Mouse (Mus musculus): ENCODE measurements around the gene Pcsk5. TPM values are rescaled to one million over a fixed set of nuclear protein-coding genes. Genes with fewer than 3 reads are reported as not detected.

The Pcsk5 gene
- total and polyA plus RNA-seq, 3 experiments, result not detected

DNA sequence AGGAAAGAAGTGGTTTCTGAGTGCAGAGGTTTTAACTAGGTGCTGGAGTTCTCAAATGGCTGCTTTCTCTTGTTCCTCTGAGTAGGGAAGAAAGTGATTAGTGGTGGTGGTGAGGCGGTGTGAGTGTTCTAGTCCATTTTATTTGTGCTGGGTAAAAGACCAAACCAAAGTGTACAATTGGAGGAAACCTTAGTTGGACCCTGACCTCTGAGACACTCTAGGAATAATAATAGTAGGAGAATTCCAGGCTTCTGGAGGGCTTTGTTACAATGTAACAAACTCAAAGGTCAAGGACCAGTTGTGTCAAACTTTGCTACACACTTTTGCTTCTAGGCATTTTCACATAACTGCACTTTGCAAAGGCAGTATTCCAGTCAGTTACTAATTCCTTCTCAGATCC is 400.8 kb downstream of the Pcsk5 start:
- dilution Hi-C loops (cut with MboI; ENCODE audit: extremely low pct_ligation_motif_present, extremely low pct_unique_long_range_greater_than_20kb, low sequenced_read_pairs), result no loop called here

DNA sequence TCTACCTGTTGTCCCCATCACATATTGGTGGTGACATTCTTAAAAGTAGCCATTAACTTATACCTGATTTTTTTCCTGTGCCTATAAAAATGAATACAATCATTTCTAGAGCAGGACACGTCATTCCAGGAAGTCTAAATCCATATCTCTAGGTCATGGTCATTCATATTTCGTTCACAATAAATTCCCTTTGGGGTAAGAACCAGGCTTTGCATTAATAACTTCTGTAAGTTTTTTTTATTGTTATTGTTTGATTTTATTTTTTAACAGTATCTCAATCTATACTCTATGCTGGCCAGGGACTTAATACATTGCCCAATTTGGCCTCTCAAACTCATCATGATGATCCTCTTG is 408.9 kb downstream of the Pcsk5 start:
- no peak overlapping the region for H3K9ac ChIP-seq (ENCODE audit: insufficient read depth, low read depth)
- dilution Hi-C loops (cut with MboI; ENCODE audit: extremely low pct_ligation_motif_present, extremely low pct_unique_long_range_greater_than_20kb, low sequenced_read_pairs) (no loop called here), in situ Hi-C loops (cut with MboI; ENCODE audit: low pct_ligation_motif_present, low pct_unique_long_range_greater_than_20kb, low sequenced_read_pairs) (no loop called here)
- no peak overlapping the region for H3K4me3 ChIP-seq (replicated peaks in 1 of 3; ENCODE audit: low read depth in 2 of 3, low read length in 2 of 3, poor library complexity in 1 of 3)
- H3K79me2 ChIP-seq (replicated peaks; ENCODE audit: control insufficient read depth, extremely low read depth, insufficient read depth, poor library complexity, severe bottlenecking), result no peaks in the 10 kb centered on the region
- no peak overlapping the region for H3K27ac ChIP-seq (ENCODE audit: insufficient read depth, low read depth)
- H3K4me1 ChIP-seq (ENCODE audit: control insufficient read depth in 1 of 2, insufficient read depth in 2 of 2), result no peaks in the 10 kb centered on the region
- DNase-seq (ENCODE audit: extremely low read depth), result no peak
- no peaks in the 10 kb centered on the region for H3K9me3 ChIP-seq (replicated peaks; ENCODE audit: low read length)
- H3K4me2 ChIP-seq (ENCODE audit: insufficient read depth, low read depth, poor library complexity, severe bottlenecking), result no peak overlapping the region
- no peaks in the 10 kb centered on the region for H3K27me3 ChIP-seq (replicated peaks)
- TF ChIP-seq USF2 (conservative IDR thresholded peaks at IDR 0.05; ENCODE audit: low read depth, low read length), result no peak
- no peak for TF ChIP-seq ETS1 (conservative IDR thresholded peaks at IDR 0.05; ENCODE audit: low read depth, low read length)
- TF ChIP-seq MXI1 (IDR thresholded peaks at IDR 0.05; ENCODE audit: low read depth, low read length), result no peak
- TF ChIP-seq NRF1 (IDR thresholded peaks at IDR 0.05; ENCODE audit: low read depth, low read length), result no peak
- TF ChIP-seq RAD21 (IDR thresholded peaks at IDR 0.05; ENCODE audit: low read depth, low read length), result no peak
- no peaks in the 10 kb centered on the region for H3K36me3 ChIP-seq (replicated peaks in 1 of 2; ENCODE audit: control insufficient read depth in 1 of 2, insufficient read depth in 1 of 2, low read length in 1 of 2)

More for the DNA sequence above, 400.8 kb downstream of the Pcsk5 start:
- H3K4me1 ChIP-seq (ENCODE audit: control insufficient read depth in 1 of 2, insufficient read depth in 2 of 2), result no peaks in the 10 kb centered on the region
- H3K9me3 ChIP-seq (replicated peaks; ENCODE audit: low read length), result no peaks in the 10 kb centered on the region
- no peak overlapping the region for H3K9ac ChIP-seq (ENCODE audit: insufficient read depth, low read depth)
- no peak overlapping the region for H3K27ac ChIP-seq (ENCODE audit: insufficient read depth, low read depth)
- H3K27me3 ChIP-seq (replicated peaks), result no peaks in the 10 kb centered on the region
- no peaks in the 10 kb centered on the region for H3K36me3 ChIP-seq (replicated peaks in 1 of 2; ENCODE audit: control insufficient read depth in 1 of 2, insufficient read depth in 1 of 2, low read length in 1 of 2)
- H3K79me2 ChIP-seq (replicated peaks; ENCODE audit: control insufficient read depth, extremely low read depth, insufficient read depth, poor library complexity, severe bottlenecking), result no peaks in the 10 kb centered on the region
- DNase-seq (ENCODE audit: extremely low read depth), result no peak
- TF ChIP-seq CHD2 (IDR thresholded peaks at IDR 0.05; ENCODE audit: low read length), result no peak
- TF ChIP-seq RCOR1 (conservative IDR thresholded peaks at IDR 0.05; ENCODE audit: low read depth, low read length), result no peak
- TF ChIP-seq ZNF384 (IDR thresholded peaks at IDR 0.05; ENCODE audit: low read depth, low read length), result no peak
- TF ChIP-seq POLR2A (IDR thresholded peaks at IDR 0.05; ENCODE audit: low read depth, low read length), result no peak
- TF ChIP-seq CHD1 (IDR thresholded peaks at IDR 0.05; ENCODE audit: low read depth, low read length), result no peak
- no peak for TF ChIP-seq ETS1 (conservative IDR thresholded peaks at IDR 0.05; ENCODE audit: low read depth, low read length)
- TF ChIP-seq BHLHE40 (IDR thresholded peaks at IDR 0.05; ENCODE audit: low read depth, low read length), result no peak
- no peak for TF ChIP-seq HCFC1 (IDR thresholded peaks at IDR 0.05; ENCODE audit: low read depth, low read length)
- no peak for TF ChIP-seq MYC (IDR thresholded peaks at IDR 0.05; ENCODE audit: low read depth, low read length)
- TF ChIP-seq USF1 (IDR thresholded peaks at IDR 0.05; ENCODE audit: low read depth, low read length), result no peak
- TF ChIP-seq E2F4 (IDR thresholded peaks at IDR 0.05; ENCODE audit: insufficient replicate concordance, low read depth, low read length), result no peak
- no peak for TF ChIP-seq IRF4 (IDR thresholded peaks at IDR 0.05; ENCODE audit: low read depth, low read length)
- no peak for TF ChIP-seq JUN (IDR thresholded peaks at IDR 0.05; ENCODE audit: insufficient read depth, low read depth, low read length)
- TF ChIP-seq SMC3 (IDR thresholded peaks at IDR 0.05; ENCODE audit: low read depth, low read length), result no peak
- no peak for TF ChIP-seq ZC3H11A (IDR thresholded peaks at IDR 0.05; ENCODE audit: low read depth, low read length)
- no peak for TF ChIP-seq NRF1 (IDR thresholded peaks at IDR 0.05; ENCODE audit: low read depth, low read length)
- no peak for TF ChIP-seq CTCF (conservative IDR thresholded peaks at IDR 0.05 in 1 of 2, IDR thresholded peaks at IDR 0.05 in 1 of 2; ENCODE audit: low read depth in 2 of 2, low read length in 2 of 2)
- no peak for TF ChIP-seq USF2 (conservative IDR thresholded peaks at IDR 0.05; ENCODE audit: low read depth, low read length)
- no peak for TF ChIP-seq NELFE (IDR thresholded peaks at IDR 0.05; ENCODE audit: low read depth, low read length)
- no peak for TF ChIP-seq ZMIZ1 (IDR thresholded peaks at IDR 0.05; ENCODE audit: low read depth, low read length)
- in situ Hi-C loops (cut with MboI; ENCODE audit: low pct_ligation_motif_present, low pct_unique_long_range_greater_than_20kb, low sequenced_read_pairs), result no loop called here
- no peak overlapping the region for H3K4me2 ChIP-seq (ENCODE audit: insufficient read depth, low read depth, poor library complexity, severe bottlenecking)
- H3K4me3 ChIP-seq (replicated peaks in 1 of 3; ENCODE audit: low read depth in 2 of 3, low read length in 2 of 3, poor library complexity in 1 of 3), result no peak overlapping the region
